Mouse (Mus musculus): ENCODE data around the gene Bend7.

DNA sequence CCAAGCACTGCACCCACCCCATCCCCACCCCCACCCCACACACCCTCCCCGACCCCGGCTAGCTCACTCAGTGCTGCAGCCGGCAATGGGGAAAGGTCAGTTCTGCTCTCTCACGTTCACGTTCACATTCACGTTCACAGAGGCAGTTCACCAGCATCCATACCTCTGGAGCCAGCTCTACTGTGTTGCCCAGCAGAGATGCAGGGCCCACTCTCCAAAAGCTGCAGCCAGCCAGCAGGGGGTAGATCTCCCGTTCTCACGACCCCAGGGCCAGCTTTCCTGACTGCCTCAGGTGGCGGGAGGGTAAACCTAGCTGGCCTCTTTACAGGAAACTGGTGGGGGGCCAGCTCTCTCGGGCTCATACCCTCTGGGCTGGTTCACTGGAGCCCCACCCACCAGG lies 100.0 kb downstream of the Bend7 start:
- TF ChIP-seq POLR2A (IDR thresholded peaks at IDR 0.05; ENCODE audit: insufficient read depth, low read length) (no peak), CTCF (IDR thresholded peaks at IDR 0.05; ENCODE audit: low read depth, low read length) (no peak), EP300 (IDR thresholded peaks at IDR 0.05; ENCODE audit: insufficient read depth, low read depth, low read length) (no peak)

Data from ES-Bruce4 (cell line).